Mouse (Mus musculus) MN1 (cell line): ENCODE data around the gene Hsd11b1.
A peak's percentile ranks its signal among the peaks of the same experiment; 100 is the strongest.
"Not testable (repeated sequence)": the region's sequence is repeated elsewhere in the genome, so short reads cannot be mapped to it uniquely, and the experiment has no call there.

Source experiments
- DNase-seq: peaks from one replicate; pipeline ENCODE4 v3.0.0-alpha.2; 2016; ENCODE audit warnings: low spot score

Gene Hsd11b1

DNA sequence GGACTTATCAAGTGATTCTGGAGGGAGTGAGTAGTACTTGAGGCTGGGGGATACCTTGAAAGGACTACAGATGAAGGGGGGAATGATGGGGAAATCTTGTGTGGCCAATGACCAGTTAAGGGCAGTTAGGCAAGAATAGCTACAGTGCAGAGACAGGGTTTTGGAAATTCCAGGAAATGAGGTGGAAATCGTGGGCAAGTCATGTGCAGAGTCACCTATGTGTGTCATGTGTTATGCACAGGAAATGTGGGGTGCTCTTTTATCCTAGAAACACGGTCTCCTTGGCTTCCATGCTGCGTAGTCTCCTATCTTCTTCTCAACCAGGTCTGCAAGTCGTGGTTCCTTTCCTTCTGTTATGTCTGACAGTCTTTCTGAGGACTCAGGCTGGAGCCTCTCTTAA is 15.6 kb upstream of the Hsd11b1 start:
- no peak for DNase-seq

DNA sequence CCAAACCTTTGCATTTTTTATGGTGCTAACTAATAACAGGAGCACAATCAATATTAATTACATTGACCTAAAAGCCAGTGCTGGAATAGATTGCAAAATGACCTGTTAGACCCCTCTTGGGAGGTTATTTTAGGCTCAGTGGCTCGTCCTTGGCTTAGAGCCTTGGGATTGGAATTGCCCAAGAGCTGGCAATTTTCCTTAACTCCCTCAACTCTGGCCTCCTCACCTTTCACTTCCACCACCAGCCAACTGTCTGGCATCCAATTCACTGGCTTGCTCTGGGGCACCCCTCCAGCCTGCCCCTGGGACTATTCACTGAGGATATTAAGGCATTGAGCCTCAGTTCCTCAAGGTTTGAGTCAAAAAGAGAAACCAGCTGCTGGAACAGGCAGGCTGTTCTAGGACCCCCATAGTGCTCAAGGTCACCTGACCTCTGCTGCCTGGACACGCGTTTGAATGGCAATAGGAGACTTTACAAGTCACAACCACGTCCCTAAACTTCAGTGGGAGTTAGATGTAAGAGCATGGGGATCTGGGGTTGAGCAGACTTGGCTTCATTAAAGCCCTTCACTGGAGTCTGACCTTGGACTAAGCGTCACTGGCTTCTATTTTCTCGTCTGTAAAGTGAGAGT is 14.7 kb upstream of the Hsd11b1 start:
- no peak for DNase-seq

DNA sequence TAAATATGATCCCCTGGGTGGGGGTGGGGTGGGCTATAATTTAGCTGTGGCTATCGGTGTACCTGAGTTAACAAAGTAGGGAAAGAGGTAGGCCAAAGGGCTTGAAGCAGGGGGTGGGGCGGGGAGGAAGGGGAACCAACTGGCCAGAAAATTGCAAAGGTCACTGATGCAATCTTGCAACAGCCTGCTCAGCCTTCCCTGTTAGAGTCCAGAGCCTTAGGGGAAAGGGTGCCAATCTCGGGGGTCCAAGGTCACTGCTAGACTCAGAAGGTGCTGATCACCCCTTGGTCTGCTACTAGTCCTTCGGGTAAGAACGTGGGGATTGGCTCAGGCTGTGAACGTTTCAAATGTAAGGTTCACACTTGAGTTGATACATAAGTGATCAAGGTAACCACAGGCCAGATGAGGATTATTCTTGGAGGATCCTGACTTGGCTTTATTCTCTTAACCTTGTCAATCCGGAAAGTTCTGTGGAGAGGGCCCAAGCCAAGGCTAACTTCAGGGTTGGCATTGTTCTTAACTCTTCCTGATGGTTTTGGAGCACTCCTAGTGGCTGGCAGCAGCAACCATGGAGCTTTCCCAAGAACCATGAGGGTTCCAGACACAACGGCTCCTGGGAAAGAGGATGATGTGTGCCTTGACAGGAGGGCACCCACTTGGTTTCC is 10.7 kb upstream of the Hsd11b1 start:
- DNase-seq = peak; percentile 24

DNA sequence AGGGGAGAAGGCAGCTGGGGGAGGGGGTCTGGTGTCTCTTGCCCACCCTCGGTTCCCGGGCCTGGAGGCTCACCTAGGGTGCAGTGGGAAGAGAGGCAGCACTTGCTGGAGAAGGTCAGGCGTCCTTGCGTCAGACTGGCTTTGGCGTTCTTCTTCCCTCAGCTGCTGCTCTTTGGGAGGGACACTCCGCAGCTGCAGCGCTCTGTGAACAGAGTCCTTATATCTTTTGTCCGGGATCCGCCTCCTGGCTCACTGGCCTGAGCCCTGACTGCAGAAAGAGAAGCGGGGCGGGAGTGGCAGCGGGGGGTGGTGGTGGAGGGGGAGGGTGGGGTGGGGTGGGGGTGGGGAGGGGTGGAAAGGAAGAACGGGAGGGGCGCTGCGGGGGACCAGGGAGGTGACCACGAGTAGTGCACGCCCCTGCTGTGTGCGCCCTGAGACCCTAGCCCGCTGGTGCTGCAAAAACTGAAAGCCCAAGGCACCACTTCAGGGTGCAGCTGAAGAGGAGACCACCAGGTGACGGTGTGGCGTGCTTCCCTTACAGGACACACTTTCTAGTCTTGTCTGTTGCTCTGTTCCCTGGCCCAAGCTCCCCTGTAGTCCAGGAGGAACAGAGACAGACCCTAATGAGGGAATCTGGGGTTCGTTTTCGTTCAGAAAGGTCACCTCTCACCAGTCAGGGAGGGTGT is 9.2 kb upstream of the Hsd11b1 start, which contains the start of gene G0s2:
G0s2 (minus strand) TSS at position 302 of the 686 bp plus-strand sequence.
- peak; percentile 85 for DNase-seq

DNA sequence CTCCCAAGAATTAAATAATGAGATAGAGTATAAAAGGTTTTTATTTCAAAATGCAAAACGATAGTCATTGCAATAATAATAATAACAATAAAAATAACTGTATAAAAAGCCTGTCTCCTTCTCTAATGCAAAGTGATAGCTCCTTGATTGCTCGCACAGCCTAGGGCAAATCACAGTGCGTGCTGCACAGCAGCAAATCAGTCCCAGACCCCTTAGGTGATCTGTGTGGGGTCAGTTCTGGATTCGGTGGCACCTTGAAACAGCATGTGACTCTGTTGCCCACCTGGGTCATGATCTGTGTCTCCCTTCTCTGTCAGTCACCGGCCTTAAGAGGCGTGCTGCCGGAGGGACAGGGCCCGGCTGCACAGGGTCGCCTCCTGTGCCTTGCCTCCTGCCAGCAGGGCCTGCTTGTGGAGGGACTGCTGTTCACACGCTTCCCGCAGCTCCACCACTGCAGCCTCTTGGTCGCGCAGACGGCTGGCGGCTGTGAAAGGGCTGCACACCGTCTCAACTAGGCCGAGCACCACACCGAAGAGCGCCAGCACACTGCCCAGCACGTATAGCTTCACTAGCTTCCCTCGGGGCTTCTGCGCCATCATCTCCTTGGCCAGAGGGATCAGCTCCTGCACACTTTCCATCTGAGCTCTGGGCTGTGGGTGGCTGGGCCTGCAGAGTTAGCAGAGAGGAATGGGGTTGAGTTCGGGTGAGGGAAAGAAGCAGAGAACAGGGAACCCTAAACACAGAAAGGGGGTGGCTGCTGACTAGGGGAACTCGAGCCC is 8.5 kb upstream of the Hsd11b1 start:
- DNase-seq = peak; percentile 61

DNA sequence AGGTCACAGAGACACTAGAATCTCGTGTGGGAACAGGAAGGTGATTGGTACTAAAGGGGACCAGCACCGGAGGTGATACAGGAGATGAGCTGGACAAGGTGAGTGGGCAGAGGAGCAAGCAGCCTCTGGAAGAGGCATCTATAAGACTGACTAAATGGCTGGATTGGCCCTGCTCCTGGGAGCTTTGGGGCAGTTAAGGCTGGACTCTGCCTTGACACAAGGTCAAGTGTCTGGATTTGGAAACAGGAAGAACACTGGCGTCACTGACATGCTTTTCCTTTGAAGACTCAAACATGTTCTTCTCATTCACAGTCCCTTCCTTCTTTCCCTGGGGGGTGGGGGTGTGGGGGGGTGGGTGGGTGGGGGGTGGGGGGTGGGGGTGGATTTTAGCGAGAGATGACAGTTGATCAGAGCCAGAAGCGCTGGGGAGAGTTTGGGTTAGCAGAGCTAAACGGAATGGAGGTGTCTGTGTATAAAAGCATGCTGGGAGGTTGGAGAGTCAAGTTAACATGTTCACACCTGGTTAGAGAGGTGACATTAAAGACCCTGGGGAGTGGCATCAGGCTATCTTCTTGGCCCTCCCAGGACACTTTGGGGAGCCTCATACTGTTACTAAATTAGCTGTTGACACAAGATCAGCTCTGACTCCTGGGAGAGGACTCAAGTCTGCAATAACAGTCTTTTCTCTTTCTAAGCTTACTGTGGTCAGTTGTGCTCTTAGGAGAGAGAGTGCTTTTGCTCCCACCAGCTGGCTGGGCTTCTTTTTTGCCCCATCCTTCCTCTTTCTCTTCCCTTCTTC is 7.3 kb upstream of the Hsd11b1 start:
- no peak for DNase-seq

DNA sequence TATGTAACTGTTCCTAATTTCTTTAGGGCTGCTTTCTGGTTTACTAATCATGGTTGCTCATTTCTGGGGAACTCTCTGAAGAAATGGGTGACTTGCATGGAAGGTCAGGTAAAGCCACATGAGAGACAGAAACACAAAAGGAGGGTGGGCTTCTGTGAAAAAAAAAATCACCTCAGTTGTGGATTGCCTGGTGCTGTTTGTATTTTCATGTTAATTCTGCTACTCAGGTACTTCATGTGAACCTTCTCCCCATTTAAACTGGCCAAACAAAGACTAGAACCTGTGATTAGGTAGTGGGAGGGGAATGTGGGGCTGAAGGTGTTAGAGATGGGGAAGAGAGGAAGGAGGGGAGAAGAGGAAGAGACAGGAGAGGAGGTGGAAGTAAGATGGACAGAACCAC is 1.9 kb upstream of the Hsd11b1 start:
- no peak for DNase-seq

DNA sequence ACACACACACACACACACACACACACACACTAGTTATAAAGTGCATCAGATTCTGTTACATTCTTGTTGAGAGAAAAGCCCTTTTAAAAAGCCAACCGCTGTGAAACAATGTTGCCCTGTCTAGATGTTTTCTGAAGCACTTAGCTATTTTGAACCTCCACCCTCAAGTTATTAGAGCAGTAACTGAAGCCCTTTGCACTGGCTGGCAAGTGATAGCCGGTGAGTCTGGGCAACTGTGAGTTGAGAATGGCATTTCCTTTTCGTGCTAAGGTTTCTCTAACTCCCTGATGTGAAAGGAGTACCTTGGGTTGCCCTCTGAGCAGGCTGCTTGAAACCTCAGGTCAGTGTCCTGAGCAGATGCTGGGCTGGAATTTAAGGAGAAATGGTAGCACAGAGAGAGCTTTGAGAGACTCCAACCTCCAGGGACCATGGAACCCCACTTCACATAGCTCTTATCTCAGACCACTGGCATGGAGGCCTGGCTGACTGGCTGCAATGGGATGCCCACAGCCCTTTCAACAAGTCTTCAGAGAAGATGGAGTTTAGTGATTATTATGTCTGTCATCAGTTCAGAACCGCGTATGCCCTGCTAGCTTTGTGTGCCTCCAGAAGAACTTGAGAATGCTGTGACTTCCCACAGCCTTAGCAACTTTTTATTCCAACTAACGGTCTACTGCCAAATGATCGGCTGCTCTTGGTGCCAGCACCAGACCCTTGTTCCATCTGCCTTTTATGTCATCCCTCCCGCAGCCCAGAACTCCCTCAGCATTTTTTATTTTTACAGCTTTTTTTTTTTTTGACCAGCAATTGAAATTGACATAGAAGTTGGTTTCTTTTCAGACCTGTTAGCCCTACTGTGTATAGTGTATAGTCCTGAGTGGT is 608 bp downstream of the Hsd11b1 start:
- DNase-seq = no peak

DNA sequence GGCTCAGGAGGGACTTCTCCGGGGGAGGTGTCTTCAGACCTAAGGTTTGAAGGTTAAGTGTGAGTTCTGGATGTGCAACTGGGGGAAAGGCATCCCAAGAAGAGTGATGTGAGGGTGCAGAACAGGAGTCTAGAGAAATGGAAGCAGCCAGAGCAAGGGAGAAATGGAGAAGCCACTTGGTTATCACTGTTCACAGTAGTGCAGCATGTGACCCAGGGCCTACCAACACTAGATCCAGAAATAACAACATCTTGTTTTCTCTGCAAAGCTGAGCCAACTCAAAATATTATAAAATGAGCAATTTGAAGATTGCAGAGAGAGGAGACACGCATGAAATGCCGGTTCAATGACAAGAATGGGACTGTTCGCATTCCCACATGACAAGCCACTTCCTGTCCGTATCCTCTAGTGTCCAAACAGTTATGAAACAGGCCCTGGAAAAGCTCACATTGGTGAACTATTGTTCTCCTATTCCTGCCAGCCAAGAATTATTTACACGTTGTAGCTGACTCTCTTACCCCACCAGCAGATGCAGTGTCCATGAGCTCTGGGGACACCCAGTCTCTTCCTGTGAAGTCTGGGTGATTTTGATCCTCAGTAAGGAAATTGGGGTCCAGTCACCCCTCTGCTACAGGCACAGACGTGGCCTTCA is 1.9 kb downstream of the Hsd11b1 start:
- DNase-seq = no peak

DNA sequence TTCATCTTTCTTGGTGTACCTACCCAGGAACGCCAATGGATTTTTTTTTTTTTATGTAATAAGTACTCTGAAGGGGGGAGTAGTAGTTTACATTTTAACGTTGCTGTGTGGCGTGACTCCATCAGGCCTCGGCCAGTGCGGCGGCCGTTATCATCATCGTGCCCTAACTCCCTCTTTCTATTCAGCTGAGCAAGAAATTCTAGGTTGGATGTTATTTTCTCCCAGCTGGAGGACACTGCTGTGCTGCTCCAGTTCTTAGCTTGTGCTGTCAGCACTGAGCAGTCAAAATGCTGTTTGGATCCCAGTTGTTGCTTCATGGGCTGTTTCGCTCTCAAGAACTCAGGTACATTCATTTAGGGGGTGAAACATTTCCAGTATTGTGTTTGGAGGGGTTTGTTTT is 4.3 kb downstream of the Hsd11b1 start:
- DNase-seq = no peak

DNA sequence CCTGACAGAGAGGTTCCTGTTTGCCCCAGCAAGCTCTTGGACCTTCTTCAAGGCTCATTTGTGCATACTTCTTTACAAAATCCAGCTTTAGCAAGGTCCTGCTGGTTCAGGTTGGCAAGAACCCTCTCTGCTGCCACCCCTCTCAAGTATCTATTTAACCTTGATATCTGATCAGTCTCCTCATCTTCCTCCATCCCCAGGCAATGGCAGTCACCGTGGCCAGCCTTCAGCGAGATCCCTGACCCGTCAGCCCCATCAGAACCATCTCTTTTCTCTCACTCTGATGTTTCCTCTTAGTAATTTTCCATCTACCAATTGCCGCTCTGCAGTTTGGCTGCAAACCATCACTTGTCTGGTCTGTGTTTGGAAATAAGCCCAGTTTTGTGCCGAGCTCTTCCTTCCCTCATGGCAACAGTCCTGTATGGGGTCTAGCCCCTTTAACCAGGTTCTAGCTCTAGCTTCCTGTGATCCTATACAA is 7.2 kb downstream of the Hsd11b1 start:
- peak; percentile 50 for DNase-seq

DNA sequence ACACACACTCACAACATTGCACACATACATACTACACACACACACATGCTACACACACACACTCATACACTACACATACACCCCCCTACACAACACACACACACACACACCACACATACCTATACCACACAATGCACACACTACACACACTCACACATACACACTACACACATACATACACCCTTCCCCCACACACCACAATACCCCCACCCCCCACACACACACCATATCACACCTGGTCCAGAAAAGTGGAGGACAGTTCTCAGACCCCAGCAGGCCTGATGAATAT is 7.6 kb downstream of the Hsd11b1 start:
- DNase-seq = no peak

DNA sequence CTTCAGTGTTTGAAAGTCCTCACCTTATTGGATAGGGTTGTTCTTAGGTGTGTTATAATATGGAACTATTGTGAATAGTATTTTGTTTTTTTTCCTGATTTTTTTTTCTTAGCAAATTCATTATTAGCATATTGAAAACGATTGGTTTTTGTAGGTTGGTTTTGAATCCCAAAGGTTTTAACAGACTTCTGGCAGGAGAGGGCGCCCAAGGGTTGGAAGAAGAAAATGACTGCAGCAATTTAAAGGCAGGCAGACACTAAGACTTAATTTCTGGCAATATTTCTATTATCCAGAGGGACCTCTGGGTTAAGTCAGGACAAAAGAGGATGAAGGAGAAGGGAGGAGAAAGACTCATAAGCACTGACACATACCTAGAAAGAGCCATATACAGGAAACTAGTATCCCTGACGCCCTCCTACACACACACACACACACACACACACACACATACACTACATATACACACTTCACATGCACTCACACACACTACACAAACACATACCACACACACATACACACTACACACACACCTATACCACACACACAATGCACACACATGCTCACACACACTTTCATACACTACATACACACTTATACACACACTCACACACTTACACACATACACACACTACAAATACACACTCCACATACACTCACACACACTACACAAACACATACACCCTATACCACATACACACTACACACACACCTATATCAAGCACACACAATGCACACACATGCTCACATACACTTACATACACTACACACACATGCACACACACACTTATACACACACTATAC is 8.2 kb downstream of the Hsd11b1 start:
- DNase-seq = peak; percentile 79

DNA sequence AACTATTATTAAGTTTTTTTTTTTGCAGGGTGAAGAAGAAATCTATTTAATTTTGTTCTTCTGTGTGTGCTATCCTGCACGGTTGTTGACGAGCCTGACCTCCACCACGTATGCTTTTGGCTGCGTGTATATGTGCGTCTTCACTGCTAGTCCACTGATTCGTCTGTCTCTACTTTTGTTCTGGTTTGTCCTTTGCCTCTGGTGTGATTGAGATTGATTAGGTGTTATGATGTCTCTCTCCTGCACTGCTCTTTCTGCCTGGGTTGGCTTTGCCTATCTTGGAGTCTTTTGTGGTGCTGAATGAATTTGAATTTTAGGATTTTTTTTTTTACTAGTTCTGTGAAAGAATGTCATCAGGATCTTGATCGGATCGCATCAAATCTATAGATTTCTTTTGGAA is 8.8 kb downstream of the Hsd11b1 start:
- no peak for DNase-seq

DNA sequence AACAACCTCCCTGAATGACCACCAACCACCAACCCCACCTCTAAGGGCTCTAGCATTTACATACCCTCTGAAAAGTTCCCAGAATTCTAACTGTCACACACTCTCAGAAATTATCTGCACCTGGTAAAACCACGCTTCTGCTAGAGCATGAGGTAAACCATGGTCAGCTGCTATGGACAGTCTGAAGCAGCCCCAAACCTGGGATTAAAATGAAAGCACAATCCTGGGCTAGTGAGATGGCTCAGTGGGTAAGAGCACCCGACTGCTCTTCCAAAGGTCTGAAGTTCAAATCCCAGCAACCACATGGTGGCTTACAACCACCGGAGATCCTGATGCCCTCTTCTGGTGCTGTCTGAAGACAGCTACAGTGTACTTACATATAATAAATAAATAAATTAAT is 10.0 kb downstream of the Hsd11b1 start:
- not testable (repeated sequence) for DNase-seq

DNA sequence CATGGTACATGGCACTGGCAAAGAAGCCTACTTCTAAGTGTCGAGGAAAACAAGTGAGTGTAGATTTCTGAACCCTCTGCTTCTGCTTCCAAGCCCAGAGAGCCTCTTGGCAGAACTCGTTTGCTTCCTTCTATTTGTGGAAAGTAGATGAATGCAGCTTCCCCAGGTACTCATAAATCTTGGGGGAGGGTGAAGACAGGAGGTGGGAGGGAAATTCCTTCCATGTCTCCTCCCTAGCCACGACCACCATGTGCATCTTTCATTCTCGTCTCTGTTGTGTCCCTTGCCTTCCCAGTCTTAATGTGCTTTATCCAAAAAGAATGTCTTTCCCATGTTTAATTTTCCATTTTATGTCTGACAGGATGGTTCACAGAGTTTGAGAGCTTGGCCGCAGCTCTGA is 11.3 kb downstream of the Hsd11b1 start:
- DNase-seq = no peak

DNA sequence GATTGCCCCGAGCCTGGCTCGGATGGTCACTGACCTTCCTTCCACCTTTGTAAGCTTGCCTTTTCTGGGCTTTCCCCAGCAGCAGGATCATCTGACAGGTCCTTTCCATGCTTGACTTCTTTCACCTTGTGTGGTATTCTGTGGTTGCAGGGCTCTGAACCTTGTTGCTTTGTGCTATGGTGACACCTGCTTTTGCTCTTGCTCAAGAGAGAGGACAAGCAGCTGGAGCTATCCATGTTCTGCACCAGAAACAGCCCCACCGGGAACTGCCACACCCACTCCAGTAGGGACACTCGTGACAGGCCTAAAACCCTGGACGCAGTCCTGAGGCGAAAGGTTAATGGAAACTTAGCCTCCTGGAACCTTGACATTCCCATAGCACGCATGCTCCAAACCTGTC is 12.5 kb downstream of the Hsd11b1 start:
- no peak for DNase-seq

DNA sequence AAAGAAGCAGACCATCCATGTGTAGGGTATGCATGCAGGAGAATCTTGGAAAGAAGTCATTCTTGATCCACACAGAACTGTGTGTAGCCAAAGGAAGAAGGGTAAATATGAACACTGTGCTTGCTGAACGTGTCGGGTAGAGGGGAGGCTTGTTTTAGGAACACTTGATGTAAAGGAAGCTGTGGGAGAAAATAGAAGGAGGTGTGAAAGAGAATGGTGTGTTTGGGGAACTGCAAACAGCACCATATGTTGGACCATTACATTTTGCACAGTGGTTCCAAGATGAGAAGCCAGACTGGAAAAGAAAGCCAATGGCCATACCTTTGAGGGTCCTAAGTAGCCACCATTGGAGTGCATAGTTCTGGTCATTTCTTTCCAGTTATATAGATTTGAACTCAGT is 13.8 kb downstream of the Hsd11b1 start:
- DNase-seq = no peak

DNA sequence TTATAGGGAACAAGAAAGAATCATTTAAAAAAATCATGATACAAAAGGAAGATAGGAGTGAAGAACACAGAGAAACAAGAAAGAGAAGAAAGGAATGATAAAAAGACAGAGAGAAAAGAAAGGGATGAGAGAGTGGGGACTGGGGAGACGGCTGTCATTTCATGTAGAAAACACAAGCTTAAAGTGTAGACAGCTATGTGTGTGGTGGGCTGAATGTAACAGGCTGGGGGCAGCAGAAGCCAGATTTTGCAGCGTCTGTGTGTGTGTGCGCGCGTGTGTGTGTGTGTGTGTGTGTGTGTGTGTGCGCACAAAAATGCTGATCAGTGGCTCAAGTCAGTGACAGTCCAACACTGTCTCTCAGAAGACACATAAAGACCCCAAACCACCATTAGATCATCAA is 19.6 kb downstream of the Hsd11b1 start:
- DNase-seq = no peak
